Mouse (Mus musculus) ES-E14 (cell line): ENCODE results near the gene Kcng4.

ENCODE experiments used
- CHD2 ChIP-seq: IDR thresholded peaks from 2 replicates; pipeline ENCODE4 v1.6.1; 2014; ENCODE audit warnings: mild to moderate bottlenecking, low read depth, low read length, inconsistent platforms
- ZC3H11A ChIP-seq: IDR thresholded peaks from 2 replicates; pipeline ENCODE4 v1.6.1; 2012; ENCODE audit warnings: low read depth, mild to moderate bottlenecking, inconsistent platforms, low read length, borderline replicate concordance
- ZNF384 ChIP-seq: IDR thresholded peaks from 2 replicates; pipeline ENCODE4 v1.6.1; 2012; ENCODE audit warnings: low read depth, low read length, inconsistent platforms

DNA sequence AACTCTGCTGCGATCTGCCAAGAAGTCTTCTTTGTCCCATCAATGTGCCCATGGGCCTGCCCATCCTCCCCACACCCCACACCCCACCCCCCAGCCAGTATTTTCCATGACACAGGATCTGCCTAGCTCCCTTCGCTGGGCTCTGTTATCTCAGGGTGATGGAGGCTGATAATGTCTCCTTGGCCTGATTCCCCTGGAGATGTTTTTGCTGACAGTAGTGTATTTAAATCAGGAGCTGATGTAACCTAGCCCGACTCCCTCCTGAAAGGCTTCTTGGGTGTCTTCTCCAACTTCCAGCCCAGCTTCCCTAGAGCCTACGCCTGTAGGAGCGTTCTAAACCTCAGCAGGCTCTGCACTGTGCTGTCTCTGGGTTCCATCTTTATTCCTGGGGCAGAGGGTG is 16.6 kb downstream of the Kcng4 start:
- TF ChIP-seq ZNF384 = no peak
- TF ChIP-seq ZC3H11A = no peak
- no peak for TF ChIP-seq CHD2
